Mouse (Mus musculus) cerebellum, adult 9-11 months (tissue): Measurements from ENCODE around the gene Olfml2a.
"Not testable (repeated sequence)": the region's sequence is repeated elsewhere in the genome, so short reads cannot be mapped to it uniquely, and the experiment has no call there.

Experiments
- DNase-seq: peaks from one replicate; pipeline ENCODE4 v3.0.0; 2022

Gene Olfml2a

DNA sequence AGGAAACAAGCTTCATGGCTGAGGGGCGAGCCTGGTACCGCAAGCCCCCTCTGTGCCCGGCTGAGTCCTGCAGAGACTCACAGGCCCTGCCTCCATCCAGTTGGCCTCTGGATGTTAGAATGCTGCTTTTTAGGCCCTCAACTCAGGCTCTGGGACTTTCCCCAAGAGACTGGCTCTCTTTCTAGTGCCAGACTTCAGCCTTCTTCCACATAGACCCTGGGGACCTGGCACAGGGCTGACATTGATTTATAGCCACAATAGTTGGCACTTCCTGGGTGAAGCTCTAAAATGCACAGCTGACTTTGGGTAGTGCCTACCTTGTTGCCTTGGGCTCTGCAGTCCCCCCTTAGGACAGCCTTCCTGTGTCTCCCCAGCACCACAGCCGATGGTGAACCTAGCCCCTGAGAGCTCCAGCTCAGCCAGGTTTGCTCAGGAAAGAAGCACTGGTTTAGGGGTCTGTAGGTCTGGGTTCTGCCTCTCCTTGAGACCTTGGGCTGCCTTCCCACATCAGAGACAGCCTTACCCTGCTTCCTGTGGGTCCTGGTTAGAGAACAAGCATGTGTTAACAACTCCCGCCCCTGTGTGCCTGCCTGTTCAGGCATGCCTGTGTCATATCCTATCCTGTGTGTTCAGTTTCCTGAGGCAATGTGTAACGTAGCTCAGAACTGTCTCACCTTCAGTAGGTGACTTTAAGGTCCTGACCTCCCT is 56.2 kb downstream of the Olfml2a start:
- no peak for DNase-seq

DNA sequence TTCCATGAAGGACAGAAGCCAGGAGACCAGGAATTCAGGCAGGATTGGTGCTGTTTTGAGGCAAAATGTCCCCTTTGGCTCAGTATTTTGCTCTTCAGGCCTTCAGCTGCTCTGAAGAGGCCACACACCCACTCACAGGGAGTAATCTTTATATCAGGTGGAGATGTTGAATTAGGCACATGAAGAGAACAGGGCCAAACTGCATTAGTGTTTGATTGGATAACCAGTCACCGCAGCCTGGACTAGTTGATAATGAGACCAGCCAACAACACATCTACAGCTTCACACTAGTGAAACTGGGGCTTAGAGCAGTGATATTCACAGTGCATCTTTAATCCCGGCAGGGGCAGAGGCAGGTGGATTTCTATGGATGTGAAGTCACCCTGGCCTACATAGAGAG is 57.2 kb downstream of the Olfml2a start:
- no peak for DNase-seq

DNA sequence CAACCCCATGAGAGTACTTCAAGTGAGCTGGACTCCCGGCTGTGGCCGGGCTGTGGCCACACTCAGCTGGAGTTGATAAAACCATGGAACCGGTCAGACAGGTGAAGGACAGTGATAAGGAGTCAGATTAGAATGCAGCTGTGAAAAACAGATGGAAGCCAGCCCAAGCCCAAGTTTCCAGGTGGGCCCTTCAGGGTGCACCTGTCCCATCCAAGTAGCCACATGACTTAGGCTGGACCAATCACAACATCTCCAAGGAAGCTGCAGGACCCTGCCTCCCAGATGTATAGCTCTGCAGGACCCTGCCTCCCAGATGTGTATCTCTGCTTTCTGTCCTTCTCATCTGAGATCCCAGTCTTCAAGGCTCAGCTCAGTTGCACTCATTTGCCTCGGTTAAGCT is 60.2 kb downstream of the Olfml2a start:
- no peak for DNase-seq

DNA sequence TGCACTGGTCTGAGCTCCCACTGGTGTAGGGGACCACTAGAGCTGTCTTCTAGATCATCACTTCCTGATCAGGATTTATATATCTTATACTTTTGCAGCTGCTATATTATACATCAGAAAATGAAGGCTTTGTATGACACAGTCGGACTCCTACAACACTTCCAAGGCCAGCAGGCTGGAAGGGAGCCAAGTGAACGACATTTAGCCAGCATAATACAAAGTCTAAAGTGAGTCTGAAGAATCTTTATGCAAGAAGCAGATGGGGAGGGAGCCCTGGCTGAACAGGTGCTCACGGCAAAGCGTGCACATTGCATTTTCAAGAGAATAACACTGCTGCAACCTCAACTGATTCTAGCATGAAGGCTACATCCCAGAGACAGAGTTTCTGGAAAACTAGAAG is 60.7 kb downstream of the Olfml2a start:
- no peak for DNase-seq

DNA sequence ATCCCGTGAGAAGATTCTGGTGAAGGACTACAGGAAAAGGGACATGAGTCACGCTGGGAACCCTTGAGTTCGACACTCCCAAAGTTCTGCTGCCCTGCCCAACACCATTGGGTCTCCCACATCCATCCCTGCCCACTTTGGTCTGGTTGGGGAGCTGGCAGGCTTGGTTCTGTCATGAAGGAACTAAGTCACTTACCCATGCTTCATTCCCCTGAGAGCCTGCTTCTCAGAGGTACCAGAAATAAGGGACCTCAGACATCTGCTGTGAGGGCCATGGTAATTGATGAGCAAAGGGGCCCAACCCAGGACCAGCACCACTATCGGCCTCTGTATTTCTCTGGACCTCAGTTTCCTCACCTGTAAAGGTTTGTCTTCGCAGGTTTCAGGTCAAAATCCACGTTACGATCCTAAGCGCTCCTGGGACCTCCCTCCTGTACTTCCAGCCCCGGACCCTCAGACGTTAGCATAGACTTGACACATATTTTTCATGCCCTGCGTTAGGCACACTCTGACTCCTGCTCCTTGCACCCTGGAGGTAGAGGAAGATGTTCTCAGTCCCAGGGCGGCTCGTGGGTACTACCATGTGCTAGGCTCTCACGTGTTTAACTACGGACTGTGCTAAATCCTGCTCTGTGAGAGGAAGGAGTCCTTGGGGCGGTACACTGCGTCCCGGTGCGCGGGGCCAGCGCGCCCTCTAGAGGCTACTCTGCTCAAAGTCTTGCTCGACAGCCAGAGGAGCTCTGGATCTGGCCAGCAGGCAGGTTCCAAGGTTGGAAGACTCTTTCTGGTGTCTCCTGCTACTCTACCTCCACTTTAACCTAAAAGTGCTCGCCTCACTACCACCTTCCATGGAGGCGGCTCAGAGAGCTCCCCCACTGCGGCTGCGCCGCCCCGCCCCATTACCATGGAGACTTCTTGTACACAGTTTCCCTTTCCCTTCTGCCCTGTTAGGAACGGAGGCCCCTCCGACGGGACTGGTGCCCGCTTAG is 65.9 kb downstream of the Olfml2a start, which contains the start of gene Wdr38:
TSS of gene Wdr38 (plus strand) at position 91 of the 989 bp plus-strand sequence.
- DNase-seq, result peak; percentile 88

DNA sequence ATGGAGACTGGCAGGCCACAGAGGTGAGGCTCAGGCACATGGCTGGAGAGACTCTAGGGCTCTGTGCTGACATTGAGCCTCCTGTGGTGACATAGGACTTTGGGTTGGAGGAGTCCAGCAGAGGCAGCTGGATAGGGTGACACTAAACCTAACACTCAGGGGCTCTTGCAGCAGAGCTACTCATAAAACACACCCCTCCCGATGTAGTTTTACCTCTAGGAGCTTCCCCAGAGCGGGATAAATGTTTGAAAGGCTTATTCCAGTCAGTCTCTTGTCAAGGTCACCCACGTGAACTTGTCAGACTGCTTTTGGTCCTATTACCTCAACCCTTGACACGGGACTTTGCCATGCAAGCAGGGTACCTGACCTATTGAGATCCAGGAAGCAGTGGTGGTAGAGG is 67.6 kb downstream of the Olfml2a start:
- no peak for DNase-seq

DNA sequence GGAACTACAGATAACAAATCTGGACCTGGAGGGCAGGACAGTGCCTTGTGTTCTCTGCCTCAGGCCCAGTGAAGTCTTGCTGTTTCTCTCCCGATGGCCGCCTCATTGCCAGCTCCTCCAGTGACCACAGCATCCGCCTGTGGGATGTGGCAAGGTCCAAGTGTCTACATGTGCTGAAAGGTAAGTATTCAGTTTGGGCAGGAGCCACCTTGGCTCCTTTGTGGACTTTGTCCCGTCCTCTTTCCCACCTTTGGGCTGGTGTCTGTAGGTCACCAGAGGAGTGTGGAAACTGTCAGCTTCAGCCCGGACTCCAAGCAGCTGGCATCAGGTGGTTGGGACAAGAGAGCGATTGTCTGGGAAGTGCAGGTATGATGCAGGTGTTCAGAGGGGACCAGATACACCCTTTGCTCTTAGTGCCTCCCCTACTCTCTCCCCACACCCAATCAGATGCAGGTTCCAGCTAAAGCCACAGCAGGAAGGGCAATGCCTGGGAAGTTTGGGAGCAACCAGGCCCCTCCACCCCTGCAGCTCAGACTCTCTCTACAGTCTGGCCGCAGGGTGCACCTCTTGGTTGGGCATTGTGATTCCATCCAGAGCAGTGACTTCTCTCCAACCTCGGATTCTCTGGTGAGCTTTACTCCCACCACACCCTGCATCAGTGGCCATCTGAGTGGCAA is 68.3 kb downstream of the Olfml2a start:
- no peak for DNase-seq

DNA sequence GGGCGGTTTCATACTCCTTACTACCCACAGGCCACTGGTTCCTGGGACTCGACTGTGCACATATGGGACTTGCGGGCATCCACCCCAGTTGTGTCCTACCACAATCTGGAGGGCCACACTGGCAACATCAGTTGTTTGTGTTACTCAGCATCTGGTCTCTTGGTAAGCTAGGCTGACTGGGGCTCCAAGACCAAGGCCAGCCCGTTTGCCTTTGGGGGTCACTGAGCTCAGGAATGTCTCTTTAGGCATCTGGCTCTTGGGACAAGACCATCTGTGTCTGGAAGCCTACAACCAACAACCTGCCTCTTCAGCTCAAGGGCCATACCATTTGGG is 68.8 kb downstream of the Olfml2a start:
- DNase-seq, result no peak

DNA sequence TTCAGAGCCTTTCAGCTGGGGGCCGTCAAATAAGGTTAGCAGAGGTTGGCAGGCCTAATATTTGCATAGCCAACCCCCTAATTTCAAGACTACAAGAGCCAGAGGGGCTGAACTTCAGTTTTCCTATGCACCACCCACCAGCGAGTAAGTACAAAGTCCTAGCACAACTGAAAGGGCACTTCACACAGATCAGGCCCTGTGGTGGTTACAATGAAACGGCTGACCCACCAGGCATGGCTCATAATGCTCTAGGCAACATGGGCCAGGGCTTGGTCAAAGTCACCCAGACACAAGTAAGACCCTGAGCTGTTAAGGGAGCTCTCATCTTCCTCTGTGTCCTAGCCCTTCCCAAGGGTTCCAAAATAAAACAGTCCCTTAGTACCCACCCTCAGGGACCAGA is 70.1 kb downstream of the Olfml2a start:
- DNase-seq, result no peak

DNA sequence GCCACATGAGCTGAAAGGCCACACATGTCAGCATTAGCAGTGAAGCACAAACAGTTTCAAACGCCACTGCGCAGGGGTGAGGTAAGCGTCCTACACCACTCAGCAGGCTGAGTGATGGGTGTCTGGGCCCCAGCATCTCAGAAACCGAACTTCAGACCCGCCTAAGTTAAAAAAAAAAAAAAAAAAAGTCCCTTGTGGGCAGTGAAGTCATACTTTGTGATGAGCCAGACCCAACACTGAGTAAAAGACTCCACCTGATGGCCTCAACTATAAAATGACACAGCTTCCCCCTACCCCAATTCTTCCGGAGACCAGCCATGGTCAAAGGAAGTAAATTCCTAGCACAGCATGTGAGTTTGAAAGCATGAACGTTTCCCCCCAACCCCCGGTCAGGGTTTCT is 71.3 kb downstream of the Olfml2a start:
- no peak for DNase-seq

DNA sequence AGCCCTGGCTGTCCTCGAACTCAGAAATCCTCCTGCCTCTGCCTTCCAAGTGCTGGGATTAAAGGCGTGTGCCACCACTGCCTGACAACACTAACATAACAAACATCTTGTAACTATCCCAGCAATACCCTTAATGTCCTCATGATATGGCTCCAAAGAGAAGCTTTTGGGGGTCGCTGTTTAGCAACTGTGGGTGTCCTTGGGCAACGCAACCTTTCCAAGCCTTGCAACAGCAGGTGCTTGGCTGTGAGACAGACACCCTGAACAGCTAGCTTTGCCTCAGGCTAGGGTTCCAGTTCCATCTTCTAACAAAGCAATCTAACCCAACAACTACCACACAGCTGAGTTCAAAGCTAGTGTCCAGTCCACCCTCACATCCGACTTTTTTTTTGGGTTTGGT is 71.7 kb downstream of the Olfml2a start:
- no peak for DNase-seq

DNA sequence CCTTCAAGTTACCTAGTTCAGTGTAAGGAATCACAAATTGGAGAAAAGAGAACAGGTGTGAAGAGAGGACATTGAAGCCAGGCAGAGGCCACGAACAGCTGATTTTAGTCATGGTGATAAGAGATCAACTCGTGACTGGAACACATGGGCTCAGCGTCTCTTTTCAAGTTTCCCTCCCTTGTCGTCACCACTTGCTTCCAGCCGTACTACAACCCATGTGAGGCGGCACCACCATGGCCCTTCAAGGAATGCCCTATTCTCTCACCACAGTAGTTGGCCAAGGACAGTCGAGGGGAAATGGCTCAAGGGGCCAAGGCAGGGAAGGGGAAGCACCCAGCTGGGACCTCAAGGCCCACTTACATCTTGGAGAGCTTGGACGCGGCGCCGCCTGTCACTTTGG is 72.6 kb downstream of the Olfml2a start:
- no peak for DNase-seq

DNA sequence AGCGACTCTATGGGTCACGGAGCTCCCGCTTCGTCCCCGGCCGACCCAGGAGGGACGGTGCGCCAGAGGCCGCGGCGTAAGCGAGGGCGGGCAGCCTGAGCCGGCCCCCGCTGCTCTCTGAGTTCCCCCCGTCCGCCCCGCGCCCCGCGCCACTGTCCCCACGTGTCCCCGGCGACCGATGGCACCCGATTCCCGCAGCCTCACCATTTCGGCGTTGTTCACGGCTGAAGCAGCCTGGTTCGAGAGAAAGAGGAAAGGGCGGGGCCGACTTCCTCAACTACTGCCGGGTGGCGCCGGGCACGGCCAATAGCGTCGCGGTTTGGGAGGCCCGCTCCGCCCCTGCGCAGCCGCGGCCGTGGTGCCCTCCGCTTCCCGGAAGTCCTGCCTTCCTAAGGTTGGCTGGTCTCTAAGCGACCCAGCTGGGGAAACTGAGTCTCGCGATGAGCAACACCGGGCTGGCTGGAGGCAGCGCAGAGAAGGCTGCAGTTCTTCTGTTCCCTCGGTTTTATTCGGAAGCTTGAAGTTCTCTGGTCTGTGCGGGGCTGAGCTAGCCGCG is 73.2 kb downstream of the Olfml2a start, which contains the start of gene Arpc5l:
TSS of gene Arpc5l (plus strand) at position 469 of the 556 bp plus-strand sequence.
- peak; percentile 91 for DNase-seq

DNA sequence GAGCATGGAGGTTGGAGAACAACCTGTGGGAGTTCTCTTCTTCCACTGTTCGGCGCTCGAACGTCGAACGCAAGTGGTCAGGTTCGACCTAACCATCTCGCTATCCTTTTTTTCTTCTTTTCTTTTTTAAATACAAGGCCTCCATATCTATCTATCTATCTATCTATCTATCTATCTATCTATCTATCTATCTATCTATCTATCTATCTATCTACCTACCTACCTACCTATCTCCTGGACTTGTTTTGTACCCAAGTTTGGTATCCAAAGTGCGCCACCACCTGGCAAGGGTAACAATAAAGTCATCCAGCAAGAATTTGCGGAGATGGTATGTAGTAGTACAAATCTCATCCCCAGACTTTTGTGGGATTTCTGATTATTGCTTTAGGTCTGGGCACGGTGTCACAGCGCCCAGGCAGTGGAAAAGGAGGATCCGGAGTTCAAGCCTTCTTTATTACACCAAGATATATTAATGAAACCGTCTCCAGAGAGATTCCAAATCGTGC is 73.8 kb downstream of the Olfml2a start, which contains the start of gene Rpl35:
TSS of gene Rpl35 (minus strand) at position 51 of the 506 bp plus-strand sequence.
- peak; percentile 30 for DNase-seq

DNA sequence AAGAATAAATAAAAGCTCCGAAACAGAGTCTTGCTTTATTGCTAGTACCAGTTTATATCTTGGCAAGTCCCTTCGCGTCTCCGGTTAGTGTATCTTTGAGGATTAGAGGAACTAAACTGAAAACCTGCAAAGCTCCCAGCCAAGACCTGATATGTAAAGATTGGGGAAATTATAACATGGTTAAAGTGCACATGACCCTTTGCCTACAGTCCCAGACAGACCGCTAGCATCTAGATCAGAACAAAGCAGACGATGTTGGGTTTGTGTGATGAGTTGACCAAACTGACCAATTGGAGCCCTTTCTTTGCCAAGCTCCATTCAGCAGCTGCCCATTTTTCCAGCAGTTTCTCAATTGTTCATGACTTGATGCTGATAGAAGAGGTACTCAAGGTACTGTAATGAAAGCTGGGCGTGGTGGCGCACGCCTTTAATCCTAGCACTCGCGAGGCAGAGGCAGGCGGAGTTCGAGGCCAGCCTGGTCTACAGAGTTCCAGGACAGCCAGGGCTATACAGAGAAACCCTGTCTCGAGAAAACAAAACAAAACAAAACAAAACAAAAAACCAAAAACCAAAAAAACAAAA is 74.5 kb downstream of the Olfml2a start:
- DNase-seq, result peak; percentile 28

DNA sequence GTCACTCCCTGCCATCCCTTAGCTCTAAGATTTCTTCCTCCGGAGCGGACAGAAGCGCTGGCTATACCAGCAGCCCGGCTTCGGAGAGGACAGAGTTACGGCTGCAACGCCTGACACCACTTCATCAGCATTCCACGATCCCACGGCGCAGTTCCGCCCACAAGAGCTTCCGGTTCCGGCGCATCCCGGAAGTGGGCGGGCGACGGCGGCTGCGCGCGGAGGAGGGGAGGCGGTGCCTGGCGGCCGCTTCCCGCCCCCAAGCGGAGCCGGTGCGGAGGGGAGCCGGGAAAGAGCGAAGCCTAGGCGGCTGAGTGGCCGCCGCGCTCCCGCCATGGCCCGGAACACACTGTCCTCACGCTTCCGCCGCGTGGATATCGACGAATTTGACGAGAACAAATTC is 76.1 kb downstream of the Olfml2a start:
- peak; percentile 93 for DNase-seq

DNA sequence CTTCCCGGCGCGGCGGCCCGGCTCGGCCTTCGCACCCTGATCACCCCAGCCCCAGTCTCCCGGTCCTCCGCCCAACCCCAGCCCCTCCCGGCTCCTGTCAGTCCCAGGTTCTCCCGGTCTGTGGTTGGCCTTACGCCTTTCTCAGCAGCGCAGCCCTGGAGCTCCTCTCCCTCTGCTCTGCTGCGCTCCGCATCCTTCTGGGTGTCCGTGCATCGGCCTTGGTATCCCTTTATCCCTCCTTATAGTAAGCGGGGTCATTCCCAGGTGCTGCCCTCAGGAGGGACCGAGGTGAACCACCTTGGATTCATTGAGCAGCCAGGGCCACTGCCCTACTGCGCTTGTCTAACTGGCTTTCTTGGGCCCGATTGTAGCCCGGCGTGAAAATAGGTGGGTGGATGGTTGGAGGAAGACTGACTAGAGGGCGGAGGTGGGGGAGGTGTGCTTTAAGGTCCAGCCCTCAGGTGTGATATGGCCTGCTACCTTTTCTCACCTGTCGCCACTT is 76.6 kb downstream of the Olfml2a start:
- DNase-seq, result peak; percentile 72

DNA sequence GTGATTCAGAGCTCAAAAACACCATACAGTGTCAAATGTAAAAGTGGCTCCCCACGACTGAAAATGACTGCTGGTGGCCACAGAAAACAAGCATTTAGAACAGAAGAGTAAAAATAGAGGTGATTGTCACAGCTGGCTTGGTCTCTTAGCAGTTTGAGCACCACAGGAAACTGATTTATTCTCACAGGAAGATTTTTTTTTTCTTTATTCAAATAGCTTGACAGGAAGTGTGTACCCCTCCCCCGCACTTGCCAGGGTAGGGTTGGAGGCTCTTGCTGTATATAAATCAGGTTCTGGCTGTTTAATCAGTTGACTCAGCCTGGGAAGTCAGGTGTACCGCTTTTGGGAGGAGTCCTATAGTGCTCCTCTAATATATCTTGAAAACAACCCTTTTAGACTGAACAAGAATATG is 77.2 kb downstream of the Olfml2a start:
- peak; percentile 45 for DNase-seq

DNA sequence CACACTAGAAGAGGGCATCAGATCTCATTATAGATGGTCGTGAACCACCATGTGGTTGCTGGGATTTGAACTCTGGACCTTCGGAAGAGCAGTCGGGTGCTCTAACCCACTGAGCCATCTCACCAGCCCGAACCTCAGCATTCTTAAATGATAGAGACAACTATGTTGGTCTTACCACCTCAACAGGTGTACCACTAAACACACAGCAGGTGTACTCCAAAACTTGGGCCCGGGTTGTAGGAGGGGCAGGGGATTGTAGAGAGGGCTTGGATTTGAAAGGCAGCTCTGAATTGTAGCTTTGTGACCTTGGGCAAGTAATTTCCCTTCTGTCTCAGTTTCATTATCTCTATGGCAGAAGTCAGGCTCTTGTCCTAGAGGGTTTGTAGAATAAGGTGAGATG is 78.4 kb downstream of the Olfml2a start:
- DNase-seq, result not testable (repeated sequence)

DNA sequence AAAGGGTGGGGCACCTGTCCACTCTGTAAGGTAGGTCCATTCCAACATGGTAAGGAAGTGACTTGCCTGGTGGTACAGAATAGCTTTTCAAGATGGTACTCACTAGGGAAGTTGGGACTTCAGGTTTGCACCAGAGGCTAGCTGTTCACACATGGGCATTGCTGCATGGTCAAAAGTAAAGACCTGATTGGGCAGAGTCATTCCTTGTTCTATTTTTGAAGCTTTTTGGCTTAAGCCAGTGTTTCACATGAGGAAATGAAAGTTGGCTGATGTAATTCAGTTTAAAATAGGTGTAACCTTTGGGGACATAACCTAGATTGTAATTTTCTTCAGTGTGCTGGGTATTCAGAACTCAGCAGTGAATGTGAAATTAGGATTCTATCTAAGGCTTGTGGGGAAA is 79.5 kb downstream of the Olfml2a start:
- no peak for DNase-seq

DNA sequence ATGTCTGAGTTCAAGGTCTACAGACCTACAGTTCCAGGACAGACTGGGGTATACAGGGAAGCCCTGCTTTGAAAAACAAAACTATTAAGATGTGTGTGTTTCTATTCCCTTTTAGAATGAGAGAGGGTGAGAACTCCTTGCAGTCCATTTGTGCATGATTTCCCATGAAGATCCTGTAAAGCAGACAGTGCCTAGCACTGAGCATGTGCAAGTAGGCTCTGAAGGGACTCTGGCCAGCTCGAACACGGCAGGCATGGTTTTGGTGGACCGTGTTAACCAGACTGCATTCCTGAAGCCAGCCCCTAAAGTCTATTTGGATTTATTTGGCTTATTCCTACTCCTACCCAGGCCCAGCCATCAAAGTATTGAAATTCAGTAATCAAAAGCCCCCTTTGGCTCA is 80.2 kb downstream of the Olfml2a start:
- DNase-seq, result no peak

DNA sequence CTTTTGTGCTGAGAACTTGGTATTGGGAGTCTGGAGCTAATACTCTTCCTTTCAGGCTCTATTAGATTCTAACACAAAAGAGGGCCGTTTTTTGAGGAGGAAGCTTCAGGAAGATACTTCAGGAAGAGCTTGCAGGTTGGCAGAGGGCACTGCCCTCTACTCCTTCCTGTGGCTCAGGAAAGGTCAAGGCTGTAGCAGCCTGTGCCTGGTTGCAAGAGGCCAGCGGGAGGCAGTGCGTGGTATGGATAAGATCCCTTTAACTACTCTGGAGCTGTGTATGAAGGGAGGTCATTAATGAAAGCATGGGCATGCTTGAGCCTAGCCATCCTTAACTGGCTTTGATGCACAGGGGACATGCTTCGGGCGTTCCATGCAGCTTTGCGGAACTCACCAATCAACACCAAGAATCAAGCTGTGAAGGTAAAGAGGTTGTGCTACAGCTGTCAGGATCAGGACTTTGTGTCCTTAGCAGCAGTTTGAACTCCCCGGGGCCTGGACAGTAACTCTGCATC is 81.0 kb downstream of the Olfml2a start:
- DNase-seq, result no peak
